Mouse (Mus musculus) adrenal gland, adult 2 months (tissue): ENCODE measurements around the gene Nos1ap. TPM values are rescaled to one million over a fixed set of nuclear protein-coding genes. Genes with fewer than 3 reads are reported as not detected.

Experiments used
- DNase-seq: peaks from one replicate; pipeline ENCODE4 v3.0.0; 2021
- polyA plus RNA-seq: library from polyadenylated mRNA; depleted of rRNA; stranded (reverse); fragments of >200 nt; gene quantifications from 2 replicates; pipeline ENCODE4 v1.2.3, GENCODE M21; 2012
- total RNA-seq, 2 experiments: library from RNA; stranded (reverse); gene quantifications; 2 replicates each; pipeline ENCODE4 v1.2.3; 2021

Gene Nos1ap
- total and polyA plus RNA-seq, 3 experiments = 22.0 to 44.8 (median 24.1) TPM

DNA sequence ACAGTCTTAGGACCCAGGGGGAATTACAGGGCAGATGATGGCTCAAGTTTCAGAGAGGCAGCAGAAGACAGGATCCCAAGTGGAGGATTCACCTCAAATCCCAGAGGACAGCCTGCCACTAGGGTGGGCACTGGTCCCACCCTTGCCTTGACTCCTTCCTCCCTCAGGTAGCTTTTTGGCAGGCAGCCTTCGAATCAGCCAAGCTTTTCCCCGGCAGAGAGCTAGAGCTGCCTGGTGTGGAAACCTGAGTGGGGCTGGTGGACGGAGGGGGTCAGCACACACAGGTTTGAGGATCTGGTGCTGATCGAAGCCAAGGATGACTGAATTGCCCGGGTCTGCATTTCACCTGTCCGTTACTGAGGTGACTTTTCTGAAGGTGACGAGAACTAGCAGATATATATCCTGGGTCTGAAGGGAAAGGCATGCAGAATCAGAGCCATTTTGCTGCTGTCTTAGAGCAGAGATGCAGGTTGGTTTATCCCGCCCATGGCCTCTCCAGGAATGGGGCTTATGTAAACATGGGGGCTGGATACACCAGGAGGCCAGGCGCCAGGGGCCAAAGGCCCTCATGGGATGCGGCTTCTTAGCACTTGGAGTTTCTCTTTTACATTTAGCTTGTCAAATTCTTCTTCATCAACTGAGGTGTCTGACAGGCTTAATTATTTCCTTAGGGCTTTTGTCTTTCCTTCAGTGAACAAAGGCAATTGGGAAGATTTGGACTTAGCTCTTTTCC lies 229.3 kb downstream of the Nos1ap start:
- no peak for DNase-seq

DNA sequence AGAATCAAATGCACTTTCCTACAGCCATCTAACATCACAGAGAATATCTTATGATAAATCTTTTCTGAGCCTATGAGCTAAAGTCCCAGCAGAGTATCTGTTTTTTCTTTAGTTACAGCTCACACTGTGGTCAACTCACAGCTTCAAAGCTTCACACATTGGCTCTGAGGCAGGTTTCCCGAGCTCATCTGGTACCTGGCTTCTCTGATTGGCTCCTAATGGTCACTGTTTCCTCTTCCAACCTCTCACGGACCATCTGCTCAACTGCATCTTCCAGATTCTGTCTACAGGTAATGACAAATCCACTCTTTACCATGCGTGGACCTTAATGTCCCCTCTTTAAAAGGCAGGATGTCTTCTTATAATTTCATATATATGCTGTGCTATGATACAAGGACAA lies 236.3 kb downstream of the Nos1ap start:
- no peak for DNase-seq

DNA sequence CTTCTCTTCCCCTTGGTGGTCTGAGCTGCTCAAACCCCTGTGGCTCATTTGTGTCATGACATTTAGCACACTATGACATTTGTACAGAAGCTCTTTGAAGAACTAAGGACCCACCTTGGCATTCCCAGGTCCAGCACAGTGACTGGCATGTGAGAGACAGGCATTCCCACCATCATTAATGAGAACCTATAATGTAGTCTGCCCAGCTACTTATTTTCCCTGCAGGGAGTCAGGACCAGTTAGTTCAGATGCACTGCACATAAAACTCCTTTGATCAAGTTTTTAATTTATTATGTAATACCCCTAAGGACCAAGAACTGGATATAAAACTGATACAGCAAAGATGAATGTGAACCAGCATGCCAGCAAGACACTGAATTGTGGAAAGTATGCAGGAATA lies 238.6 kb downstream of the Nos1ap start:
- DNase-seq = no peak

DNA sequence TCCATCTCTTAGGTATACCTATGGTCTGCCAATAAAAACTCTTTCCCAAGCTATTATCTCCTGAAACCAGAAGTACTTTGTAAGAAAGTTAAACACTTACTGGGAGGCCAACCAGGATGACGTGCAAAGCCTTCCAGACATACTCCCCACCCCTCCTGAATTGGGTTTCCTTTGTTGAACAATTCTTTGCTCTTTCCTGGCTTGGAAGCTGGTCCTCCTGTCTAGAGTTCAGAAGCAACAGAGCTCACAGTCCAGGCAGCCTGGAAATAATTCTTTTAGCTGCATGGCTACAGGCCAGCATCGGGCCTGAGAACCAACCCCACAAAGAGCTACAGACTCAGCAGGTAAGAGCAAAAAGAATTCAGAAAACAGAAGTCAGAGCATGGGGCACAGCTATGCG lies 243.4 kb downstream of the Nos1ap start:
- DNase-seq = no peak

DNA sequence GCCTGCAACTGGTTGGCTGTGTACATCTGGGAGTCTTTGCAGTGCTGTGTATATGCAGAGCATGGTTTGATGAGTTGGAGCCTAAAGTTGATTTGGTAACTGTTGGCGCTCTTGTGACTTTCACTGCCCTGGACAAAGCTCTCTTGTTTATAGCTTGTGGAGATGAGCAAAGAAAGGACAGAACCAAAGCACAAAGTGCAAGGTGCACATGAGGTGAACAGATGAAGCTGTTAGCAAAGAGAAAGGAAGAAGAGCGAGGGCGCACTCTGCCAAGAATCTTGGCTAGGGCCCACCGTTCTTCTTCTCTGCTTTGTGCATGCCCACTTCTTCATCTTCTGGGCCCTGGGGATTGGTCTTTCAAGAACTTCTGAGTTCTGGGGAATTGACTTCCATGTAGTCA lies 245.8 kb downstream of the Nos1ap start:
- DNase-seq = no peak

DNA sequence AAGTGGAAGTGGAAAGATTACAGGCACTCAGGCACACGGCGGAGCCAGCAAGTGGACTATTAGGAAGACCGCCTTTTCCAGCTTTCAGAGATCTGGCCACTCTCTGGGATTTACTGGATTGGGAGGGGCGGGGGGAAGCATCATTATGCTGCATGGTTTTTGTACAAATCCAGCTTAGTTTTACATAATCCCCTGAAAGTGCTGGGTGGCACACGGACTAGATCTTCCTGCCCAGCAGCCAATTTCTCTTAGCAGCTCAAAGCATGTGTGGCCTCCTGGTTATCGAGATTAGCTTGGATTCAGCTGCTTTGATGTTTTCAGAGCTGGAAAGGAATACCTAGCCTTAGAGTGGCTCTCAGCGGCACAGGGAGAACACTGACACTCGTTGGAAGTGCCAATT lies 246.6 kb downstream of the Nos1ap start:
- no peak for DNase-seq

DNA sequence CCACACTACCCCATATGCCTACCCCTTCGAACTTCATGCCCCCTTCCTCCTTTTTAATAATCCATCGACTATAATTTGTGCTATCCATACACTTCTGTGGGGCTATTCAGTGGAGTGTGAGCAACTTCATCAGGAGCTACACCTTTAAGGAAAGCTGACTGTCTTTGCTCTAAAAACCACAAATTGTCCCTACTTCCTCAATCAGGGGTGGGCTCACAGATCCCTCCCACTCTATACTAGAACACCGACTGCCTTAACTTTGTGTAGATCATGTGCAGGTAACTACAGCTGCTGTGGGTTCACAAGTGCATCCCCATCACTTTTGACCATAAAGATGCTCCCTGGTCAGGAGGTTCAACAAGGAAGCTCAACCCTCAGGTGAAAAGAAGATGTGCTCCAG lies 249.7 kb downstream of the Nos1ap start:
- DNase-seq = no peak

DNA sequence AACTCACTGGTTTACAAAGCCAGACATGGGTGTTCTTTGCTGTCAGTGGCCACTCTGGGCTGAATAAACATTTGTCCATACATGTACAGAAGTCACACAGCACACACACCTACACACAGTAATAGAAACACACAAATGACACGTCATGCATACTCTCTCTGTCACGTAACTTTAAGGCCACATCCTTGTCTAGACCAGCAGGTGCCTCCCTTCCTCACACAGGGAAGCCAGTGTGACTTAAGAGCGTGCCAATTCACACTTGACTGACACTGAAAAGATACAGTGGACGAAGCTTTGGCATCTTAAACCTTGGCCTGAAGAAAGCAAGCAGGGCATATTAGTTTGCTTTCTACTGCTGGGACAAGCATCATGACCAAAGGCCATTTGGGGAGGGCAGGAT lies 256.9 kb downstream of the Nos1ap start:
- no peak for DNase-seq

DNA sequence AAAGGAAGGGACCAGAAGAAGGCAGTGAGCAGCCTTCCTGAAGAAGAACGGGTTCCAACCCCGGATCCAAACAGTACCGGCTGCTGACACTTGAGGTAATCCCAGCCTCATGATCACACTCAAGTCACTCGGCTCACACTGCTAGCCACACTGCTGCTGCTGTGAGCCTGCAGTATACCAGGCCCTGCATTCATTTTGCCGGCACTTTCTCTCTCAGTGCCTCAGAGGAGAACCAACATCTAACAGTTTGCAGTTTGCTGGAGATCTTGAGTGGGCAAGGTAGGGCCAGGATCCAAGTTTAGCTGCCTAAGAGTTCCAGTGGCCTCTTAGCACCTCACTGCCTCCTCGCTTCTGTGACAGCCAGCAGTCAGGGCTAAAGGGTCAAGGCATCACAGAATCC lies 257.7 kb downstream of the Nos1ap start:
- DNase-seq = no peak

DNA sequence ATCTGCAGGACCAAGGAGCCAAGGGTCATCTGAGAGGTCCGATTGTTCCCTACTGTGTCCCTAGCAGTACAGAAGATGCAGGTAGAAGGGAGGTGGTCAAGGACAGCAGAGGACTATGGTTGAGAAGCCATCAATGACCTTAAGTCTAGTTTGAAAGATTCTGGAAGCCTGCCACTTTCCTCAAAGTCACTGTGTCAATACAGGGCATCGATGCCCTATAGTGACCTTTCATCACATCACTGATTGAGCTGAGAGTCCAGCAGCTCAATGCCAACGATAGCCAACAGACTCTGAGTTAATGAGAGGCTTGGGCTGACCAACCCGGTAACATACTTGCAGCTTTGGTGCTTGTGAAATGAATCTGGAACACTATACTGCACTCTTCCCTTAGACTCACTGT lies 264.4 kb downstream of the Nos1ap start:
- DNase-seq = no peak

DNA sequence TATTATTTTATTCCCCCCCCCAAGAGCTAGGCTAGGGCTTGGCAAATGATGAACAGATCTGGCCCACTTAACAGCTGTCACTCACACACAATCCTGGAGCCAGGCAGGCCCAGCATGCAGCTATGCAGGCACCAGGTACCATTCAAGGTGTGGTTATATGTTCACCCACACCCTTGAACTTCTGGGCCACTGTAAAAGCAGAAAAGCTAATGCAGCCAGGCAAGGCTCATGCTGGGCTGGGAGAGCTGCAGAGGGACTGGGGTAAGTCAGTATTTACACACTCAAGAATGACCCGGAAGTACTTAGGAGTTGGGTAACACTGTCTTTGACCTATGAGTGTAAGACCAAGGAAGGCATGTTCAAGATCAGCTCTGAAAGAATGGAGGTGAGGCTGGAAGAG lies 265.3 kb downstream of the Nos1ap start:
- no peak for DNase-seq

DNA sequence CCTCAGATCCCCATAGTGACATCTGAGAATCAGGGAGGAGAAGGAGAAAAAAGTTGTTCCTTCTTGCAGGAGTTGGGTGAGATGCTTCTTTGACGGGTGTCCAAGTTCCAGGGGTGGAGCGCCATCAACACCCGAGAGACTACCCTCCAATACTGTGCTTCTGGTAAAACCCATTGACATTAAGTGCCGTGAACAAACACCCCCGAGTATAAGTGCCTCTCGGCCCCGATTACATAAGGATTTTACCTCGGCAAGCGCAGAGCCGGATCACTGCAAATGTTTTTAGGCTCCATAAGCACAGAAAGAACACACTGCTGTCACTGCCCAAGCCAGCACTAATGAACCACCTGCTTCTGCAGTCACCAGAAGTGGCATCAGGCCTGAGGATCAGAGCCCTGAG lies 266.7 kb downstream of the Nos1ap start:
- DNase-seq = no peak

DNA sequence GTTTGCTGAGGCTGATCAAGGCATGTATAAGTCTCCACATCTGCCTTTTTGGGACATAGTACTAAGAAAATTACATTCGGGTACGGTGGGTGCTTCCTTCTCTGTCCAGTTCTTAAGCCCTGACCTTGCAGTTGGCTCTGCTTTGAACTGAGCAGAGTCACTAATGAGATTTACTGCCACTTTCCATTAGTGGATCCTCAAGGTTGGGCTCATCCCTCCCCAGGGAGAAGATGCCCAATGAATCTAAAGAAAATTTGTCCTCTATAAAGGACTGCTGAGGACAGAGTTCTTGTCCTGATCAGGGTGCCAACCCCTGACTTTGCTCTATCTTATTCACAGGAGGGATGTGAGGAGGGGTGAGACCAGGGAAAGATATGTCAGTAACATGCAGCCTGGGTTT lies 267.6 kb downstream of the Nos1ap start:
- DNase-seq = peak; percentile 35

DNA sequence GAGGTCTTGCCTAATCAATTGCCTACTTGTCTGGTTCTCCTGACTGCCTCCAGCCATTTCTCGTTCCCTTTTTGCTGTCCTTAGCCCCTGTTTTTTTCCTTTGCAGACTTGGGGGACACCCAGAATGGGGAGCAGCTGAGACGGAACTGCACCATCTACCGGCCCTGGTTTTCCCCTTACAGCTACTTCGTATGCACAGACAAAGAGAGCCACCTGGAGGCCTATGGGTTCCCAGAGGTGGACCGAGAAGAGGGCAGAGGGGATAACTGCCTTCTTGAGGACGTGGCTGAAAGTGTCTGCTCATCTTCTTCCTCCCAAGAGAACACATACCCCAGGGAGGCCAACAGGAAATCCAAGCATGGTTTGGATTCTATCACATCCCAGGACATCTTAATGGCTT lies 278.2 kb downstream of the Nos1ap start:
- no peak for DNase-seq

DNA sequence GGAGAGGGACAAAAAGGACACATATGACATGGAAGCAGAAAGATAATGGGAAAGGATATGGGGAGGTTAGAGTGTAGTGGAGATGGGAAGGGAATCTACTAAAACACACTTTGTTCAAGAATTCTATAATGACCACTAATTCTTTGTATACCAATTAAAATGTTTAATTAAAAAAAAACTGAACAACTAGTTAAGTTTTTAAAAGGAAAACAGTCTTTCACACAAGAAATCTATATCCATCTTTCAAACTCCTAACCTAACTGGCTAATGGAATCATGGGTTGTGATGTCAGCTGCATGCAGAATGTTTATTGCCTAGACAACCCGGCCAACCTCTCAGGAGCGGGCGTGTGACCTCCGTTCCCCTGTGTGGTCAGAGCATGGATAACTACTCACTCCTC lies 281.2 kb downstream of the Nos1ap start, which contains the start of gene Spata46:
Gene Spata46 (plus strand): TSS at position 301 of the 400 bp plus-strand sequence.
- DNase-seq = no peak

DNA sequence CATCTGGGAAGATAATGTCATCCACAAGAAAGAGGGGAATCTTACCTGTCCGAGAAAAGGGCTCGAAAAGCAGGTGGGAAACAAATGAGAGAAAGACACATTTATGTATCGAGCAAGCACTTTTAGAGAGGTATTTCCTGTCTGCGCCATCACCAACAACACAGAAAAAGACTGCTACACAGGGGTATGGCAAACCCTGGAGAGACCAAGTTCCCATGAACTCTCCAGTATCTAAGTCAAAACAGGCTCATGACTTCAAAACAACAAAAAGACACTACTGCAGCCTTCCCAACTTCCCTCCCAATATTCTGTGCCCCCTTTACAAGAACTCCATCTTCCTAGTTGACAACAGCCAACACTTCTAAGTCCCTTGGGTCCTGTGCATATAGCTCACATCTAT lies 283.4 kb downstream of the Nos1ap start, which contains the start of gene Gm7694:
Gene Gm7694 (minus strand): TSS at position 101 of the 400 bp plus-strand sequence.
- DNase-seq = no peak

DNA sequence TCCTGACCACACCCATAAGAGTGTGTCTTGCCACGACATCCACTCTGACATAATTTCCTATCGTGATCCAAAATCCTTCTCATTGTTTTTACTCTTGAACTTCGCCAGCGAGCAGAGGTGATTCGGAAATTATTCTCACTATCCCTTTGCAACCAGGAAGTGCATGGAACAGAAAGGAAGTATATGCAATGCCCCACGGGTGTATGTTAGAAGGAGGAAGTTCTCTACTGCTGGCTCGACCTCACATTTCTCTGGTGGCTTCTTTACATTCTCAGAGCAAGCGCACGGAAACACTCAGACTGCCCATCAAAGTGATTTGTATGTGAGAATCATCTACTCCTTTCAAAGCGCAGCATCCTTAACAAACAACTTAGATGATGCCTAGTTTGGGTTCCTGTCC lies 284.7 kb downstream of the Nos1ap start:
- DNase-seq = no peak

DNA sequence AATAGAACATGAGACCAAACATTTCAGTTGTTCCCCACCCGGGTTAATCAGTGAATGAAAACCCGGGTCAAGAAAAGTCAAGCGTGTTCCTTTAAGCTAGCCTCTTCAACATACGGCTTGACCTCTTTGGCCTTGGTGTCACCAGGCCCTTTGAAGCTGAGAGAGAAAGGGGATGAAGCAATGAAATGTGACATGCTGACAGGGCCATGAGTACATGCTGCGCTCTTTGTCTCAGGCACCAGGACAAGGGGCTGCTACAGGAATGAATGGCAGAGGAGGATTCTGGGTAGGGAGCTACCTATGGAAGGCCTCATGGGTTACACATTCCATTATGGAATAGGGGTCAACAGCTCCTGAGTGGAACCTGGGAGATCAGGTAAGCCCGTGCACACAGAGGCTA lies 286.6 kb downstream of the Nos1ap start:
- DNase-seq = peak; percentile 22

DNA sequence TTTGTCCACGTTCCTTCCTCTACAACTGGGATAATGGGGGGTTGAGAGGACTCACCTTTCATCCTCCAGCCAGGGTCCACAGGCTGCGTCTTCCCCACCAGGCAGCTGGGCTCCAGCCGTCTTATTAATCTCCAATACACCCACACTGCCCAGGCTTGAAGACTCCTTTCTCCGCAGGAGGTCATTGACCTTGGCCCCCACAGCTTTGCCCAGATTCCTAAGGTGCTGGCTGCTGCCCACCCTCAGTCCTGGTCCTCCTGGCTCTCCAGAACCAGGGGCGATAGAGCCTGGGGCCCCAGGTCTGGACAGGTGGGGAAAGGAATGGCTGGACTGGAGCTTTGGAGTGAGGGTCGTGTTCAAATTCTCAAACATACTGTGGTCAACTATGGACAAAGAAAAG lies 287.2 kb downstream of the Nos1ap start:
- DNase-seq = no peak

DNA sequence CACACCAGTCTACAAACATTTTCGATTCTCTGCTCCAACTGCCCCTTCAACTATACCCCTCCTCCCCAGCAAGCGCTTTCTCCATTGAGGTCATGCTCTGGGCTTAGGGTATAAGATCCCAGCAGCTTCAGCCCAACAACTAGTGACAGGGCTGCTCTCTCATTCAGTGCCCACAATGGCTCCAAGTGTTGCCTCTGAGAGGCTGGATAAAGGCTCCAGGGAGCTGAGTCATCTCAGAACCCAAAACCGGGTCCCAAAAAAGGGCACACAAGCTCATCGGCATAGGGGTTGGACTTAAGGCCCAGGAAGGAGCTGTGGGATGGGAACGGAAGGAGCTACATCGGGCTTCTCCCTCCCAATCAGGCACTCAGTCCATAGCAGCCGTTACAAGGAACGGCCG lies 288.0 kb downstream of the Nos1ap start:
- DNase-seq = no peak

DNA sequence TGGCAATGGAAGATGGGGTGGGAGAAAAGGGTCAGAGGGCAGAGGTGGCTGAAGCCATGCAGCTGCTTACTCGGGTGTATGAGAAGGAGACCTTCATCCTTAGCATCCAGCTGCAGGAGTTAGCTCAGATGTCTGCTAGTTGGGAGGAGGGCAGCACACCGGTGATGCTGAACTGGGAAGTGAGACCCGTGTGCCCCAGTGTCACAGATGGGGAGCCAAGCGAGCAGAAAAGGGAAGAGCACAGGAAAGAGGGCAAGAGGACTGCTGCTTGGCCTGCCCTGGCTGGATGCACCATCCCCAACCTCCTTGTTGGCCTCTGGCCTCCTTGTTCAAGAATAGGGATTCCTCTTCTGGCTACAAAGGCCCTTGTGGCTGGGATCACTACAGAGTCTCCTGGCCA lies 290.2 kb downstream of the Nos1ap start:
- DNase-seq = no peak

DNA sequence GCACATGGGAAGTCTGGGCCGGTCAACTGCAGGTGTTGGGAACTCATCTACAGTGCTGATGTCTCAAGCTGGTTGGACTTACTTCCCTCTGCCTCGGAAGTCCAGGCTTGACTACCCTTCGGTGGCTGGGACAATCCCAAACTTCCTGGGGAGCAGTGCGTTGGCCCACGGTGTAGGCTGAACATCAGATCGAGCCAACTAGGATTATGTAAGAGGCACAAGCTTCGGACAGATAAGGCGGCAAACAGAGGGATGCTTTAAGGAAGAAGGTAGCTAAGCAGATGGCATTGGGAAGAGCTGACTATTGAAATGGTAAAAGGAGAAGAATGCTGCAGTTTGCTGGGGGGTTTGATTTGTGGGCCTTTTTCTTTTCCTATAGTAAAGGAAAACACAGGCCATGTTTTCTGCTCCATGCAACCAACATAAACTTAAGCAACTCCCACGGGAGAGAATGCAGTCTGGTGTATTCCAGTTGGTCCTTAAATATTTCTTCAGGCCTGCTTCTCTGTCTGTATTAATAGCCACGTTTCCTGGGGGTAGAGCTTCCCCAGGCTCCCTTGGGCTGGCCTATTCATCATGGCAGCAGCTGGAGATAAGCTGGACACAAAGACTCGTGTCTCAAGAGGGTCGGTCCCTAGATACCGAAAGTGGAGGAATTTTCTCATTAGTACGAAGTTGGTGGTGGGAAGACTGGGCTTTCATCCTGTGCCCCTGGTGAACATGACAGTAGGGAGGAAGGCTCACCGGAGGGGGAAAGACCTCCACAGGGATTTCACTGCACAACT lies 294.7 kb downstream of the Nos1ap start:
- no peak for DNase-seq

DNA sequence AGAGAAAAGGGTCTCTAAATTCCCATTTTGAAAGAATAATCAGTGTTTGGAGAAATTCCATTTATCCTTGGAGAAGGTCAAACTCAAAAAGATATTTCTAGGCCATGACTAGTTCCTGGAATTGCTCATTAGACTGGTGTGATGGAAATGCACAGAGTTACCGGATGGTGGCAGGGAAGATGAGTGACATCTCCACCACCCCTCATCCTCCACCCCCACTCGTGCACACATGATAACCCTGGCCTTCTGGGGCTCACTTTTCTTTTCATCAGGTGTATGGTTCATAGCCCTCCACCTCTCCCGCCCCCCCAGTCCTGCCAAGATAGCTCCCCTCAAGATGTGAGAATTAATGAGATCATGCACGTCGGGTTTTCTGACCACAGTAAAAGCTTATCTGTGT lies 296.4 kb downstream of the Nos1ap start:
- peak; percentile 13 for DNase-seq
